Mouse (Mus musculus) liver, embryonic 14.5 days (tissue): Measurements from ENCODE around the gene Kncn.

Experiments
- CTCF ChIP-seq: IDR thresholded peaks from 2 replicates; pipeline ENCODE4 v1.5.1; 2016; ENCODE audit warnings: antibody characterized with exemption, low read depth, control low read depth
- EP300 ChIP-seq: IDR thresholded peaks from 2 replicates; pipeline ENCODE4 v1.6.1; 2016; ENCODE audit warnings: antibody characterized with exemption, low read depth

DNA sequence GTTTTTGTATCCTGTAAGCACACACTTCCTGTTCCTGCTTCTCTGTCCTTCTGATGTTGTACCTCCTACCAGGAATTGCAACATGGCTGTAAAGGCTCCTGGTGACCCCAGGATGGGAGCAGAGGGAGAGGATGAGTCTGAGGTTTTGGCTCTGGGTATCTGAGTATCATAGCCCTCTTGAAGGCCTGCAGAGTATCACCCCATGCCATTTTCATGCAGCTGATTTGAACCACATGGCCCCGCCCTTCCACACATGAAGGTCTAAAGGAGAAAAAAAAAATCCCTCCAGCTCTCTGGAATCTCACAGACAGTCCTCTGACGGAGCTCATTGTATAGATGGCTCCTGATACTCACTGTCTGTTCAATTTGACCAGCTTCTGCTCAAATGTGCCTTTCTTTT lies 34.1 kb upstream of the Kncn start:
- TF ChIP-seq EP300 (no peak), CTCF (no peak)
